Mouse (Mus musculus): ENCODE measurements at regions not wholly inside any gene's neighbourhood (a gene's known extent, or its start where the extent isn't known, plus 50 kb on each side); places are given as distances from the start of the nearest gene placed in this dataset.

DNA sequence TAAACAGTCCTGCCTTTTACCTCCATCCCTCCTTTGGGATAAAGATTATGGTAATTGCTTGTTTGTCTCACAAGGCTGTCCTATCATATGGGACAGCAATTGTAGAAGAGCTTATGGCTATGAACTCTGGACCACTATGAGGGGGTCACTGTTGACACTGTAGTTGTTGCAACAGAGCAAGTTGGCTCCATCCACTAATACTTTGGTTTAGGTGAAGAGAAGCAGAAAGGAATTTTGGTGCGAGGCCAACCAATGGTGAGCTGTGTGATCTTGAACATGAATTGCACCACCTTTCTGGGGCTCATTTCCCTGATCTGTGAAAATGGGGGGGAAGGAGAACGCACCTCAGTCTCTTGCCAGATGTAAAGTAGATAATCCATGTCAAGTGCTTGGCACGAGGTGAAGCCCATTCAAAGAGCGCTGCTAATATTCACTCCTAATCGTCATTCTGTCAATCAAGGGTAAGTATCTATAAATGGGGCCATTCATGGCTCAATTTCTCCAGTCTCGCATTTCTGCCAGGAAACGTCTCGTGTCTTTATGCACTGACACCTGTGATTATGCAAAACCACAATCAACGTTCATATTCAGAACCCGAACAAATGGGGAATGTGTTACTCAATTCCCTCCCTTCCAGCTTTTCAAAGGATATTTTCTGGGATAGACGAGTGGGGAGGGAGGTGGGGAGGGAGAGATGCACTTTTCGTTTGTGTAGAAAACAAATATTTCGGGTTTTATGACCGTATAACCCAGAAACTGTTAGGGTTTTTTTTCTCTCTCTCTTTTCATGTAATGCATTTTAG, 133.3 kb upstream of the Jun start:
- no peak for DNase-seq (ENCODE audit: low read depth, low spot score)

DNA sequence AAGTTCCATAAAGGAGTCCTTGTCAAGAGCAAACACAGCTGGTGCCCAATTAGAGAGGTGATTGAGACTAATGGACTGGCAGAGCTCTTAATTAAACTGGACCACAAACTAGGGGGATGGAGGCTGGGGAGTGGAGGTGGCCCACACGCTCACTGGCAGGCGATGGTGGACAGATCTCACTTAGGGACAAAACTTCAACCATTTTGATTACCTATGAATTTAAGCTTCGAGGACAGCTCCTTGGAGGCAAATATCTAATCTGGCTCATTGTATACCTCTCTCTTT, 133.8 kb upstream of the Jun start:
- no peak for DNase-seq (ENCODE audit: low read depth, low spot score)

DNA sequence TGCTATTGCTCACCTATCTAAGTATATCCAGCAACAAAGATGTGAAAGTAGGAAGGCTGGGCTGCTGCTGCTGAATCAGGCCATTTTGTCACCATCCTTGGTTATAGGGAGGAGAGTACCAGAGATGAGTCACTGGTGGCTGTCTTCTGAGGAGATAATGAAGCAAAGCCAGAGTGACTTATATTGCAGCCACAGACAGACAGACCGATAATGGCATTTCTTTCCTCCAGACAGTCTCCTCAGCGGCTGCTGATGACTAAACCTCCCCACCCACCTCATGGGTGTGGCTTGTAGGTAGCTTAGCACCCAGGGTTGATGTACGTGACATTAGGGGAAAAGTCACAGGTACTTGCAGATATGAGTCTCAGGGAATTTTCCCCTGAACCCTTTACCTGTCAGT, 136.1 kb upstream of the Jun start:
- DNase-seq (ENCODE audit: low read depth, low spot score), result no peak

DNA sequence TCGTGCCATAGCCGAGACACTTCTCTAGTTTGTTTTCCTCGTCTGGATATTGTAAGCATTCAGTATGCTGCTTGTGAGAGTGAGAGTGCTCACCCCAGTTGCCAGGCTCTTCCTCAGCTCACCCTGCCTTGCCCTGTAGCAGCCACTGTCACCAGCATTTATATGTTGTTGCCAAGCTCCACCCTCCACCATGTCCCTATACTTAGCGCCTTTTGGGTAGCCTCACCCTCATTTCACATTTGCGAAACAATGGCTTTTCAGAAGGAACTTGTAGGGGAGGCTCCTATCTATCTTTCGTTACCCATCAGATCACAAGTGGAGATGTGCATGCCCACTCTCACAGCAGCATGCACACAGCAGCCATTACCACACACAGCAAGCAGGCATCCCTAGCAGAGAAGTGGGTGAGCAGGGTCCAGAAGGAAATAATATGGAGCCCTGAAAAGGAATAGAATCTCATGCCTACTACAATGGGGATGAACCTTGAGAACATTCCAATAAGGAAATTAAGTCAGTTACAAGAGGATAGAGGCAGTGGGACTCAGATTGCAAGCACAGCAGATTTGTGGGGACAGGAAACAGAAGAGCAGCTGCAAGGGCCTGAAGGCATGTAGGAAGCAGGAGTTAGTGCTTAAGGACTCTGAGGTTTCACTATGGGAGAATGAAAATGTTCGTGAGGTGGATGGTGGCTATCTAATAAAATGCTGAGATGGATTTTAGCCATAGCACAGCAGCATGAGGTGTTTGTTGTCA, 139.8 kb upstream of the Jun start:
- DNase-seq (ENCODE audit: low read depth, low spot score), result no peak

DNA sequence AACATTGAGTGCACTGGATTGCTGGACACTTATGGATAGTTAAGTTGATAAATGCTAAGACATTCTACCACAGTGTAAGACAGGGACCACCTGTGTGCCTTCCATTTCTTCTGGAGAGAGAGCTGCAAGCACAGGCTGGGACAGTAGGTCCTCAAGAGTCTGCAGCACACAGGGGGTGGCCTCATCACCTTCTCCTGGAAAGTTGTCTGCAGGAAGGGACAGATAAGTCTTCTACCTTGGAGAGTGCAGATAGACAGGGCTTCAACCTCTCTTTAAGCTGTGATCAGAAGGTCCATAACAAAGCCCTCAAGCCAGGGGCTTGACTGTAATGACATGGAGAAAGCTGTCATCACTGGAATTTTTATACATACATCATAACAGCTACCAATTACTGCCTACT, 140.5 kb upstream of the Jun start:
- no peak for DNase-seq (ENCODE audit: low read depth, low spot score)

DNA sequence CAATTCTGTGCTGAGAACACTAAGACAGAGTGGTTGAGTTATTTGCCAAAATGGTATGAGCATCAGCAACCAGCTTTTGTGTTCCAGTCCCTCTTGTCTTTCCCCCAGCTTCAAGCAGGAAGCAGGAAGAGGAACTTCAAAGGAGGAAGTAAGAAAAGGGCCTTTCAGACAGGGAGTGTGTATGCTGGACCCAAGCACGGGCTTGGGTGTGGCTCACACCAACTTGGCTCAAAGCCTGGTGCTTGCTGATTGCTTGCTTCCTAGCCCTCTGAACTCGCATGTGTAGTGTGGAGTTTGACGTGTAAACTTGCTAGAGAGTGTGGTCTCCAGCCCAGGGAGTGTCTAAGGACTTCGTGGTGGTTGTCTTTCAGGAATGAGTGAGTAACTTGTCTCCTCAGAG, 141.0 kb upstream of the Jun start:
- no peak for DNase-seq (ENCODE audit: low read depth, low spot score)

DNA sequence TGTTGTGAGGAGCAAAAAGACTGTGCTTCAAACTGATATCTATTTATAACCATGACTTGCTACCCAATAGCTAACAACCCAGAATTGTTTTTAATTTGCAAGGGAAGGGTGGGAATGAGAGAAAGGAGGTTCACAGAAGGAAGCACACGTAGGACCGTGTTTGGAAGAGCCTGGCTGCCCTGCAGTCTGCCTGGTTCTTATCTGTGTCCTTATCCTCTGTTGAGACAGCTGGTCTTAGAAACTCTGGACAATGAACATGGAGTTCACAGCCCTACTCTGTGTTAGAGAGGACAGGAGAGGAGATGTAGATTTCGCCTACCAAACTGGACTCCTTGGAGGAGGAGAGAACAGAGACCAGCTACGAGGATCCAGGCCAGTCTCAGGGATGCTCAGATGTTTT, 141.5 kb upstream of the Jun start:
- no peak for DNase-seq (ENCODE audit: low read depth, low spot score)

DNA sequence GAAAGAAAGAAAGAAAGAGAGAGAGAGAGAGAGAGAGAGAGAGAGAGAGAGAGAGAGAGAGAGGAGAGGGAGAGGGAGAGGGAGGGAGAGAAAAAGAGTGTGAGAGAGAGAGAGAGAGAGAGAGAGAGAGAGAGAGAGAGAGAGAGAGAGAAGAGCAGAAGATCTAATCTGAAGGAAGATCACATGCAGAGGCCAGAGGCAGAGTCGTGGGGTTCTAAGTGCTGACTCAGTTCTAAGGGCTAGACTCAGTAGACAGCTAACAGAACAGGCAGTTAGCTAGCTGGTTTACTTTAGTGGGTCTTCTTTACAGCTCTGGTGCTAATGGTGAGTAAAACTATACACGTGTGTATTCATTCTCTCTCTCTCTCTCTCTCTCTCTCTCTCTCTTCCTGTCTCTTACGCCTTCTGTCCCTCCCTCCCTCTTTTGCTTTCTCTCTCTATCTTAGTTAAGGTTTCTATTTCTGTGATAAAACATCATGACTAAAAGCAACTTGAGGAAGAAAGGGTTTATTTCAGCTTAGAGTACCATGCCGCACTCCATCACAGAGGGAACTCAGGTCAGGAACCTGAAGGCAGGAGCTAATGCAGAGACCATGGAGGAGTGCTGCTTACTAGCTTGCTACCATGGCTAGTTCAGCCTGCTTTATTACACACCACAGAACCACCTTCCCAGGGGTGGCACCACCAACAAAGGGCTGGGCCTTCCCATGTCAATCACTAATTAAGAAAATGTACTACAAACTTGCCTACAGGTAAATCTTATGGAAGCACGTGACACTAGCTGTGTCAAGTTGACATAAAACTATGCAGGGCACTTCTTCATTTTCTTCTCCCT, 142.8 kb upstream of the Jun start:
- no peak for DNase-seq (ENCODE audit: low read depth, low spot score)

DNA sequence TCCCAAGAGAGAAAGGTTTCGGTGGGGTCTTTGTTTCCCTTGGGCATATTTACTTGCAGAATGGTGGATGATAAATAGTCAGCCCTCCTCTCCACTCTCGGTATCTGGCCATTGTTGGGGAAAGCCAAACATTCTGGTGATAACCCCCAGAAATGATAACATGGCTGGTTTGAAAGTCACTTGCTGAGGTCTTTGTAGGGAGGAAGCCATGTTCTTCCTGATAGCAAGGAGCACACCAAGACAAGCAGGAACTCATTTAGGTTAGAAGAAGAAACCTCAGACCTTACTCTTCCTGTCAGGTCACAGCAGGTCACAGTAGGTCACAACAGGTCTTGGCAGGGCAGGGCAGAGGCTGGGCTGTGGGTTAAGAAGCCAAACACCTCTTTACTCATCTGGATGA, 144.1 kb upstream of the Jun start:
- DNase-seq (ENCODE audit: low read depth, low spot score), result no peak

DNA sequence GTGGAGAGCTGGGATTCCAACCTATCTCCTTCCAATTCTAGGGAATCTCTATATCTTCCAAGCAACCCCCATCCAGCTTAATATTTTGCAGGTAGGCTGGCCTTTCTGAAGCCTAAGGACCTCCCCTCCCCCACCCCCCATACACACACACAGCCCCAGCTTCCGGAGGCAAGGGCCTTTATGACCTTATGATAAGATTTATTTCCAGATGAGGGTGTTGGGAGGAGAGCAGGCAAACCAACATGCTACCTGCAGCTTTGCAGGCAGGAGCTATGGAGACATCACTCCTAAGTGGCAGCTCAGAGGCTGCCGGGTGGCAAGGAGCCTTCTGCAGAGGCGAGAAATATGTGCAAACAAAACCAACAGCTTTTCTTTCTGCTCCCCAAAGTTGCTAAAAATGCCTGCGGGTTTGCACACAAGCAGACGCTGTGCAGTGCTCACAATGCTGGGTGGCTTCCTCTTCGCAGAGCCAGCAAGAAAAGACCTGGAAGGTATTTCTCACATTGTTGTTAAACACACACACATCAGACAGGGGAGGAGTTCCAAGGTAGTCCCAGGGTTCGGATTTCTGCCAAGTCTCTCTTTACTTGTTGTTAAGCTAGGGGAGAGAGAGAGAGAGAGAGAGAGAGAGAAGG, 145.2 kb upstream of the Jun start:
- DNase-seq (ENCODE audit: low read depth, low spot score), result no peak

DNA sequence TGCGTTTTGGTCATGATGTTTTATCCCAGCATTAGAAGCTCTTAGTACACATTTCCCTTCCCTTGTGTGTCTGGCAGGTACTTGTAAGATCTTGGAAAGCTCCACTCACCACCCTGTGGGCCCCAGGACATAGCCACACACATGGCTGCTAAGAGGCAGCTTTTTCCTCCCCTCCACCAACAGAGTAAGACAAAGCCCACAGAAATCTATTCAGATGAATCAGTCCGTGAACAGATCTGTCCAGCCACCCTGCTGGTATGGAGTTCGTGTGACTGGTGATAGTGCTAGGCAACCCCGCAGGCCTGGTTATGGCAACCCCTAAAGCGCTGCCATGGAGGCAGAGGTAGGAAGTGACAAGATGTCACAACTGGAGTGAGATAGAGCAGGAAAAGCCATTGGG, 147.4 kb upstream of the Jun start:
- no peak for DNase-seq (ENCODE audit: low read depth, low spot score)

DNA sequence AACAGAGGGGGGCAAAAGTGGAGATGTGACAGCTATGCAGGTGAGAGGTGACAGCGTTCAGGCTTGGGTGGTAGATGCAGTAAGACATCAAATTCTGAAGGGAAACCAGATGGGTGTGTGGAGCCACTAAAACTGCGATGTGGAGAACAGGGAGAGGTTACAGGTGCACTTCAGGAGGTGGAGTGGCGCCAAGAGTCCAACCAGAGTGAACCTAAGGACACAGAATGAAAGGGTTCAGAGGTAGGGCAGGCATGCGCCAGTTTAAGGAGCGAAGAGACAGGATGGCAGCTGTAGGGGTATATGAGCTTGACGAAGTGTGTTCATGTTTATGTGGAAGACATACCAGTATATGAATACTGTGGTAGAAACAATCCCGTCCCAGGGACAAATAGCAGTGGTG, 148.1 kb upstream of the Jun start:
- DNase-seq (ENCODE audit: low read depth, low spot score), result no peak

DNA sequence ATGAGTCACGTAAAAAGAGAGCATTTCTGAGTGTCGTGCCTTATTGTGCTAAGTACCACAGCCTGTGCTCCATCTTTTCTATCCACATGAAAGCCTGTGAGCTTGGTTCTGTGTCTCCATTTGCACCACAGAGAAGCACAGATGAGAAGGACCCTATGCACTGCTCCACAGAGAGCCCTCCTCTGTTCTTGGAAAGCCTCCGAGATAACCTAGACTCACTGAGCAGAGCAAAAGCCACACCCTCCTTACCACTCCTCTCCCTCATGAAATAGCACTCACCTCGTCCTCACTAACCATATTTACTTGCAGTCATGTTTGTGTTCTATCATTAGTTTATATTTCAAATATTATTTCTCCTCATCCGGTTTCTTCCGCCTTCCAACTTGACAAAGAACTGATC, 150.5 kb upstream of the Jun start:
- no peak for DNase-seq (ENCODE audit: low read depth, low spot score)

DNA sequence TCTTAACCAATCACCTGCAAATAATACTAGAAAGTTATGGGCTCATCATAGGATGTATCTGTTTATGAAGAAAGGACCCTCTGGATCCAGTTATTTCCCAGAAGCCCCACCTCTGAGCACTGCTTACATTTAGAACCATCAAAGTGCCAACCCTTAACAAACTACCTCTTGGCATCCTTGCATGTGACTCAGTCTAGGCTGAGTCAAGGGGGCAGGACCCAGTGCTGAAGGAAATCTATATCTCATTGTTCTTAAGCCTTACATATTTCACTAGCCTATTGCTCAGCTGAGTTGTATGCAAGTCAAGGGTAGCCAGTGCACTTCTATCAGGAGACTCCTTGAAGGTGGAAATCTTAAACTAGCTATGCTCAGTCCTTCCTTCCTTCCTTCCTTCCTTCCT, 151.6 kb upstream of the Jun start:
- no peak for DNase-seq (ENCODE audit: low read depth, low spot score)

DNA sequence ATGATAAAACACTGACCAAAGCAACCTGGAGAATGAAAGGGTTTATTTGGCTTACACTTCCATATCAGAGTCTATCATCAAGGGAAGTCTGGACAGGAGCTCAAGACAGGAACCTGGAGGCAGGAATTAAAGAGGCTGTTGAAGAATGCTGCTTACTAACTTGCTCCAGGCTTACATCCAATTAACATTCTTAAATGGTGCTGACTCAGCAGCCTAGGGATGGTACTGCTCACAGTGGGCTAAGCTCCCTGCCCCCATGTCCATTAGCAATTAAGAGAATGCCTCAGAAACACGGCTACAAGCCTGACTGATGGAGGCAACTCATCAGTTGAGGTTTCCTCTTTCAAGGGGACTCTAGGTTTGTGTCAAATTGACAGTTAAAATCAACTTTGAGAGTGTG, 153.3 kb upstream of the Jun start:
- DNase-seq (ENCODE audit: low read depth, low spot score), result no peak

DNA sequence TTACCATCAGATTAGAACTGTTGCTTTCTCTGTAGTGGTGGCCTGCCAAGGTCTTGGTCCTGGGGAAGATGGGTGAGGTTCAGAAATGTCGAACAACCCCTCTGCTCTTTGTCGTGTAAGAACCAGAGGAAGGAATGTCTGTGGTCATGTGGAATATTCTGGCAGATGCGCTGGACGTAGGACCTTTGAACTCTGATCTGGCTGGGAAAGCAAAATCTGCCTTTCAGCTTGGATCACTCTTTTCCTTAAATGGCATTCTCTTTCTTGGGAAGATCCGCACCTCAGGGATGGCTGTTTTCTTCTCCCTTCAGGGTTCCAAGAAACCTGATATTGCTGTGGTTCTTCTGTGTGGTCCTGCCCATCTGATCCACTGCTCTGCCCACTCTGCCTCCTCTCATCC, 155.8 kb upstream of the Jun start:
- DNase-seq (ENCODE audit: low read depth, low spot score), result no peak

DNA sequence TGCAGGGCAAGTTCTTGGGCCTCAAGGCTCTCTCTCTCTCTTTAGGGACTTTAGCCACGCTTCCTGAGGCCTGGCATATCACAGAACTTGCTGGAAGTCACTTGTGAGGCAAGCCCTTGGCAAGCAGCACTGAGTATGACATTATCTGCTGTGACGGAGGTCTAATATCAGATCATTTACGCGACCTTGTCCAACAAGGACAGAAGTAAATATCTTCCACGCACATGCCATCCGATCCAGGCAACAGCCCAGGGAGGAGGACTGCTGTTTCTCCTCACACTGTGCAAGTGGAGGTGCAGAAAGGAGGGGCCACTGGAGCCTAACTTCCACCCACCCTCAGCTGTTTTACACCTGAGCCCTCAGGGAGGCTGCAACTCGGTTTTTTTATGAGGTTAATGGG, 156.8 kb upstream of the Jun start:
- DNase-seq (ENCODE audit: low read depth, low spot score), result no peak

DNA sequence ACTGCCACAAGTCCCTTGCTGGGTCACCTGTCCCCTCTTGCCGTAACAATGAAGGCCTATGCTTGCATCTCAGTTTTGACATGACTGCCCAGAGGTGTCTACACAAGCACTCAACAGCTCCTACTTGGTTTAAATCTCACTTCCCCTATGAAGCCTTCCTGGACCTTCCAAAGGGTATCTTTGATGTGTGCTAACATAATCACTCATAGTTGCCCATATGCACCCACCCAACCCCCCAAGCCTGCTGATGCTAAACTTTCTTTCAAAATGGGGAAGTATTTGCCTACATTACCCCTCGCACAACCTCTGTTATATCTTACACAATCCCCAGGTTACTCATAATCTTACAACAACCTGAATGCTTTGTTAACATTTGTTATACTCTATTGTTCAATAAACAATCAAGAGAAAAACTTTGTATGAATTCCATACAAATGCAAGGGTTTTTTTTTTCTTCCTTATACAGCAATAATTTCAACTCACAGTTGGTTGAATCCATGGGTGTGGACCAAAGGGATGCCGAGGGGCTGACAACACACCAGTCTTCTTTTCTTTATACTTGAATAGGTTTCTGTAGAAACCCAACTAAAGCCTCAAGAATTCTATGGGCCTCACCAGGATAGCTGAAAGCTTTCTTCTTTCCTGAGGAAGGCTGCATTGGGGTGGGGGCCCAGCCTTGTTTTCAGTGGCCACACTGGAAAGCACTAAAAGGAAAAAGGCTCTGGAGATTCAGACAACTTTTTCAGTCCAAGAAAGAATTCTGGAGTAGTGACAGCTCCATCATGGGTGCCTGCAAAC, 157.5 kb upstream of the Jun start:
- DNase-seq (ENCODE audit: low read depth, low spot score), result no peak

DNA sequence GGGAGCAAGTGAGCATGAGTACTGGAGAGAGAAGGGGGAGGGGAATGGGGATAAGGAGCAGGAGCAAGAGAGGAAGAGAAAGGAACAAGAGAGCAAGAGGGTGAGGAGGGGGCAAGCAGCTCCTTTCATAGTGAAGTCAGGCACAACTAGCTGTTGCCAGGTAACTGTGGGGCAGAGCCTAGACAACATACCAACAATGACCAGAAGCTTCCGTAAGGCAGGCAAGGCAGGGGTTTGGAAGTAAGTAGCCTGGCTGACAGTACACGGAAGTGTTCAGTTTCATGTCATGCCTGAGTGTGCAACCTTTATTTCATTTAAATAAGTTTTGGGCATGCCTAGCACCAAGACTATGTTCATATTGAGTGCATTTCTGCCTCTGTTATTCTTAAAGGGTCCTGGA, 160.5 kb upstream of the Jun start:
- no peak for DNase-seq (ENCODE audit: low read depth, low spot score)

DNA sequence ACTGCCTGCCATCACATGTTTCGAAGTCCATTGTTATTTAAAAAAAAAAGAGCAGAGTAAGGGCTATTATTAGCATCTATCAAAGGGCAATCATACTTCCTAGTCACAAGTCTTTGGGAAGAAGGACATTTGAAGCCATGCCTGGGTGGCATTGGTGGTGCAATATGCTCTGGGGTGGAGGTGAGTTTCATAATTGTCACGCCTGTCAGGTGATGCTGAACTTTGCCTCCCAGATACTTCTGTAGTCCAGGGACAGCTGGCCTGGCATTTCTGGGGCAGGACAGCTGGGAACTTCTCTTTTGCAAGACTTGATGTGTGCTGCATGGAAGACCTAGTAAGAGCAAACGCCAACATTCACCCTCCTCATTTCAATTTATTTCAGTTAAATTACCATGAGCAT, 161.0 kb upstream of the Jun start:
- no peak for DNase-seq (ENCODE audit: low read depth, low spot score)

DNA sequence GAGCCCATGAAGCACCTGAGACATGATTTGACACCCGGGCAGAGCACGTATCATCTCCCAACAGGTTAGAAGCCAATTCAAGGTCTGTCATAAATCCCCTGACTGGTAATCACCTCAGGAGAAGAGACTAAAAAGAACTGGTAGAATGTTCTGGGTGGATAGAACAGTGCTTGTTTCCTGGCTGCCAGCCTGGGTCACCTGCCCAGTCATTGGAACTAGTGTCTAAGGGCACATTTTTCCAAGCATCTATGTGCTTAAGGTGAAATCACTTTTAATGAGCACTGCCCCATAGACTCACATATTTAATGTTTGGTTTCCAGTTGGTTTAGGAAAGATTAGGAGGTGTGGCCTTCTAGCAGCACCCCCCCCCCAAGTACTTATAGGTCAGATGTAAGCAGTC, 162.0 kb upstream of the Jun start:
- no peak for DNase-seq (ENCODE audit: low read depth, low spot score)

DNA sequence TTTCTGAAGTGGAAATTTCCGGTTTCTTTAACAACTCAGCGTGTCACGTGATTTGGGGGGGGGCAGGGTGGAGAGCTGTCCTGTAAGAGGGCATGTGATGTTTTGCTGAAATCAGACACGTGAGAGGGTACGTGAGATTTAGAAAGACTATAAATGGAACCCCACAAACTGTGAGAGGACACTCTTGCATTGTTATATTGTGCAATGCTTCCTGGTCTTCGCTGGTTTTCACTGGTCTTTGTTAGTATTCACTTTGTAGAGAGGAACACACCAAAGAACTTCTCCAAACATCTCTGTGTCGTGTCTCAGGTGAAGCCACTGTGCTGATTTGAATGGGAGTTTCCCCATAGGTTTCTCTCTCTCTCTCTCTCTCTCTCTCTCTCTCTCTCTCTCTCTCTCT, 163.2 kb upstream of the Jun start:
- DNase-seq (ENCODE audit: low read depth, low spot score), result no peak
